Mouse (Mus musculus): Measurements from ENCODE around the gene Nudt4. TPM values are rescaled to one million over a fixed set of nuclear protein-coding genes. Genes with fewer than 3 reads are reported as not detected.

The Nudt4 gene
- total and polyA plus RNA-seq, 2 experiments from 2014 or later = 58.5 to 65.9 TPM

GRCm38 (mm10) chr10:95548154-95548826 is 15.7 kb downstream of the Nudt4 start:
- no peak overlapping the region for H3K4me3 ChIP-seq (ENCODE audit: low read depth, low read length)
- no peak overlapping the region for H3K9ac ChIP-seq (replicated peaks; ENCODE audit: low read length, poor library complexity, severe bottlenecking)
- no peak overlapping the region for H3K4me2 ChIP-seq (ENCODE audit: low read depth, low read length, poor library complexity, severe bottlenecking)
- TF ChIP-seq CTCF (IDR thresholded peaks at IDR 0.05) = no peak
- H3K9me3 ChIP-seq (ENCODE audit: low read length) = no peaks in the 10 kb centered on the region
- no peak overlapping the region for H3K27ac ChIP-seq (ENCODE audit: low read depth, low read length)
- DNase-seq (ENCODE audit: low spot score) (no peak), ATAC-seq (ENCODE audit: low FRiP score) (no peak)
- 80% methylated on average over 11 of the region's 11 CpGs for WGBS
- H3K27me3 ChIP-seq (ENCODE audit: insufficient read depth, low read length) = no peaks in the 10 kb centered on the region
- peaks cover 7% of the 10 kb centered on the region; the same call in 1 of the 2 replicates for H3K36me3 ChIP-seq (ENCODE audit: insufficient read depth, low read length)
- H3K4me1 ChIP-seq (ENCODE audit: insufficient read depth, low read length) = no peaks in the 10 kb centered on the region

GRCm38 (mm10) chr10:95546178-95546577 is 17.8 kb downstream of the Nudt4 start:
- ATAC-seq (ENCODE audit: low FRiP score) = no peak
- WGBS = 95% methylated on average over 2 of the region's 2 CpGs
- H3K27me3 ChIP-seq (ENCODE audit: insufficient read depth, low read length) = no peaks in the 10 kb centered on the region
- no peak for DNase-seq (ENCODE audit: low spot score)
- H3K36me3 ChIP-seq (ENCODE audit: insufficient read depth, low read length) = peaks cover 7% of the 10 kb centered on the region; the same call in 1 of the 2 replicates
- H3K4me3 ChIP-seq (ENCODE audit: low read depth, low read length) = no peak overlapping the region
- no peak overlapping the region for H3K27ac ChIP-seq (ENCODE audit: low read depth, low read length)
- no peak overlapping the region for H3K9ac ChIP-seq (replicated peaks; ENCODE audit: low read length, poor library complexity, severe bottlenecking)
- no peaks in the 10 kb centered on the region for H3K4me1 ChIP-seq (ENCODE audit: insufficient read depth, low read length)
- H3K4me2 ChIP-seq (ENCODE audit: low read depth, low read length, poor library complexity, severe bottlenecking) = no peak overlapping the region
- H3K9me3 ChIP-seq (ENCODE audit: low read length) = no peaks in the 10 kb centered on the region
- TF ChIP-seq CTCF (IDR thresholded peaks at IDR 0.05) = no peak

- no peaks in the 10 kb centered on the region for H3K9me3 ChIP-seq (ENCODE audit: low read length)
- DNase-seq (ENCODE audit: low spot score) = no peak
- no peak for ATAC-seq (ENCODE audit: low FRiP score)
- H3K27ac ChIP-seq (ENCODE audit: low read depth, low read length) = no peak overlapping the region
- H3K27me3 ChIP-seq (ENCODE audit: insufficient read depth, low read length) = no peaks in the 10 kb centered on the region
- no peak overlapping the region for H3K4me3 ChIP-seq (ENCODE audit: low read depth, low read length)
- H3K4me1 ChIP-seq (ENCODE audit: insufficient read depth, low read length) = no peaks in the 10 kb centered on the region
- no peak overlapping the region for H3K4me2 ChIP-seq (ENCODE audit: low read depth, low read length, poor library complexity, severe bottlenecking)
- no peak overlapping the region for H3K9ac ChIP-seq (replicated peaks; ENCODE audit: low read length, poor library complexity, severe bottlenecking)
- peaks cover 7% of the 10 kb centered on the region; the same call in 1 of the 2 replicates for H3K36me3 ChIP-seq (ENCODE audit: insufficient read depth, low read length)
- no peak for TF ChIP-seq CTCF (IDR thresholded peaks at IDR 0.05)
- 67% methylated on average over 4 of the region's 4 CpGs for WGBS
Observed at GRCm38 (mm10) chr10:95545051-95545450, 18.9 kb downstream of the Nudt4 start.

DNA sequence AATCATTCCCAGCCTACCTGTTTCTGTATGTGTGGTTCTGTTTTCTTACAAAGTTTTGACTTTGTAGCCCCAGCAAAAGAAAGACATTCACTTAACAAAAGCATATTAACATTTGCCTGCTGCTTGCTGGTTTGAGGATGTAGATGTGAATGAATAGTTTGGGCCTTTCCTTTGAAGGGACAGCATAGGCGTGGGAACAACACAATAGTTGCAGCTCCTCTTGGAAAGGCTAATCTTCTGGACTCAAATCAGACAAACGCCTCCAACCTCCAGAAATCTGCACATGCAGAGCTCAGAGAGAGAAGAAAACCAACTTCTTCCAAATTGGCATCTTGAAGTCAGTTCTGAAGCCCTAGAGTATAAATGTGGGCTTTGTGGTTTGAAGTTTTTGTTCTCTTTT is 19.3 kb downstream of the Nudt4 start:
- peaks cover 5% of the 10 kb centered on the region; the same call in 1 of the 2 replicates for H3K36me3 ChIP-seq (ENCODE audit: insufficient read depth, low read length)
- H3K4me1 ChIP-seq (ENCODE audit: insufficient read depth, low read length) = no peaks in the 10 kb centered on the region
- no peak overlapping the region for H3K4me3 ChIP-seq (ENCODE audit: low read depth, low read length)
- no peaks in the 10 kb centered on the region for H3K27me3 ChIP-seq (ENCODE audit: insufficient read depth, low read length)
- no peak for DNase-seq (ENCODE audit: low spot score)
- H3K4me2 ChIP-seq (ENCODE audit: low read depth, low read length, poor library complexity, severe bottlenecking) = no peak overlapping the region
- no peak overlapping the region for H3K9ac ChIP-seq (replicated peaks; ENCODE audit: low read length, poor library complexity, severe bottlenecking)
- no peak for ATAC-seq (ENCODE audit: low FRiP score)
- H3K9me3 ChIP-seq (ENCODE audit: low read length) = no peaks in the 10 kb centered on the region
- H3K27ac ChIP-seq (ENCODE audit: low read depth, low read length) = no peak overlapping the region
- TF ChIP-seq CTCF (IDR thresholded peaks at IDR 0.05) = no peak
- 40% methylated on average over 2 of the region's 2 CpGs for WGBS

DNA sequence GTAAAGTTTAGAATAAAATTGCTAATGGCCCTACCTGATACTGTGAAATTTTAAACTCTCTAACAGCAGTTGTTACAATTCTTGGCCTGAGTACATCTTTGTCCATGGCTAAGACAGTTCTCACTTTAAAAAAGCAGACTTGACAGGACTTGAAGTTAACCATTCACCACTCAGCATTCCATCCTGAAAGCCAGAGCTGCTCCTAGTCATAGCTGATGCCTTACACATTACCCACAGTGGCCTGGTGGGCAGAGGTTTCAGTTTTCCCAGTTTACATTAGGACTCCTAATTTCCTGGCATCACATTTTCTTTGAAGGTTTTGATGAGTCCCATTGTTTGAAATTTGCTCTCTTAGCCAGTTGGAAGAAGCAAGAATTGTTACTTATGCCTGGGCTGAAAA is 19.9 kb downstream of the Nudt4 start:
- no peak for TF ChIP-seq CTCF (IDR thresholded peaks at IDR 0.05)
- ATAC-seq (ENCODE audit: low FRiP score) (no peak), DNase-seq (ENCODE audit: low spot score) (no peak)

GRCm38 (mm10) chr10:95543377-95543776 is 20.6 kb downstream of the Nudt4 start:
- no peaks in the 10 kb centered on the region for H3K9me3 ChIP-seq (ENCODE audit: low read length)
- H3K27ac ChIP-seq (ENCODE audit: low read depth, low read length) = no peak overlapping the region
- WGBS = 92% methylated on average over 2 of the region's 2 CpGs
- H3K27me3 ChIP-seq (ENCODE audit: insufficient read depth, low read length) = no peaks in the 10 kb centered on the region
- no peak overlapping the region for H3K4me3 ChIP-seq (ENCODE audit: low read depth, low read length)
- H3K9ac ChIP-seq (replicated peaks; ENCODE audit: low read length, poor library complexity, severe bottlenecking) = no peak overlapping the region
- H3K36me3 ChIP-seq (ENCODE audit: insufficient read depth, low read length) = 0 out of 2 replicates have a peak, but pooled peaks cover 3% of the 10 kb centered on the region
- DNase-seq (ENCODE audit: low spot score) (no peak), ATAC-seq (ENCODE audit: low FRiP score) (no peak)
- TF ChIP-seq CTCF (IDR thresholded peaks at IDR 0.05) = no peak
- H3K4me1 ChIP-seq (ENCODE audit: insufficient read depth, low read length) = no peaks in the 10 kb centered on the region
- H3K4me2 ChIP-seq (ENCODE audit: low read depth, low read length, poor library complexity, severe bottlenecking) = no peak overlapping the region

More for the DNA sequence above, 19.9 kb downstream of the Nudt4 start:
- Histone ChIP-seq H3K9me3 (ENCODE audit: low read length) (no peaks in the 10 kb centered on the region), H3K4me3 (ENCODE audit: low read depth, low read length) (no peak overlapping the region), H3K36me3 (ENCODE audit: insufficient read depth, low read length) (0 out of 2 replicates have a peak, but pooled peaks cover 3% of the 10 kb centered on the region), H3K4me1 (ENCODE audit: insufficient read depth, low read length) (no peaks in the 10 kb centered on the region), H3K9ac (replicated peaks; ENCODE audit: low read length, poor library complexity, severe bottlenecking) (no peak overlapping the region), H3K27ac (ENCODE audit: low read depth, low read length) (no peak overlapping the region), H3K27me3 (ENCODE audit: insufficient read depth, low read length) (no peaks in the 10 kb centered on the region), H3K4me2 (ENCODE audit: low read depth, low read length, poor library complexity, severe bottlenecking) (no peak overlapping the region)

All from midbrain, postnatal 0 days (tissue).